9 mouse cellular contexts compared by ENCODE assay signal in genomic region chr15:98511386-98511928, GRCm38 (mm10). TPM values are rescaled to one million over a fixed set of nuclear protein-coding genes. Genes with fewer than 3 reads are reported as not detected.
DNase-seq lines count a peak whose midpoint lies in the region; ATAC-seq and TF ChIP-seq lines count a peak whose summit lies in the region.
"Had no signal": no experiment of that assay in that cellular context is flagged by ENCODE, and none has a peak within 500 bp of the region (broad histone marks: within the 10 kb centered on the region; RNA-seq: fewer than 3 reads in every experiment).

No protein-coding gene starts in this region.

- no peaks in the 10 kb centered on the region for H3K9me3 ChIP-seq in hindbrain, postnatal 0 days (ENCODE audit: low read length)
- no peaks in the 10 kb centered on the region for H3K9me3 ChIP-seq in hindbrain, embryonic 10.5 days
- no peaks in the 10 kb centered on the region for H3K9me3 ChIP-seq in intestine, embryonic 15.5 days
- no peaks in the 10 kb centered on the region for H3K9me3 ChIP-seq in neural tube, embryonic 15.5 days (replicated peaks)

- DNase-seq in hindbrain, postnatal 0 days (ENCODE audit: low spot score) = no peak
- DNase-seq in hindbrain, embryonic 10.5 days (ENCODE audit: low spot score) = no peak
- no peak for DNase-seq in adrenal gland, postnatal 4 days (ENCODE audit: low spot score in 2 of 2)
- DNase-seq in right cerebral cortex, postnatal 25 days = no peak
- DNase-seq in adrenal gland, adult 18-20 months (ENCODE audit: low spot score in 2 of 2) = no peak

- no peak overlapping the region for H3K27ac ChIP-seq in hindbrain, postnatal 0 days
- H3K27ac ChIP-seq in hindbrain, embryonic 10.5 days = no peak overlapping the region
- H3K27ac ChIP-seq in bone marrow macrophage, adult 2 months (ENCODE audit: insufficient read depth, low read depth, low read length) = peak overlapping the region; percentile 97
- H3K27ac ChIP-seq in intestine, embryonic 15.5 days = no peak overlapping the region
- no peak overlapping the region for H3K27ac ChIP-seq in neural tube, embryonic 15.5 days (replicated peaks)

- no peak for TF ChIP-seq CTCF in hindbrain, postnatal 0 days (IDR thresholded peaks at IDR 0.05; ENCODE audit: low read depth)
- no peak for TF ChIP-seq CTCF in bone marrow macrophage, adult 2 months (IDR thresholded peaks at IDR 0.05; ENCODE audit: low read depth, low read length)

- H3K27me3 ChIP-seq in hindbrain, postnatal 0 days (ENCODE audit: insufficient read depth, low read length) = no peaks in the 10 kb centered on the region
- no peaks in the 10 kb centered on the region for H3K27me3 ChIP-seq in hindbrain, embryonic 10.5 days (ENCODE audit: insufficient read depth, poor library complexity, severe bottlenecking)
- no peaks in the 10 kb centered on the region for H3K27me3 ChIP-seq in intestine, embryonic 15.5 days (replicated peaks)
- no peaks in the 10 kb centered on the region for H3K27me3 ChIP-seq in neural tube, embryonic 15.5 days (replicated peaks)

- H3K4me2 ChIP-seq in hindbrain, postnatal 0 days (ENCODE audit: low read depth, low read length) = peak overlapping the region; percentile 56
- H3K4me2 ChIP-seq in intestine, embryonic 15.5 days (replicated peaks) = peak overlapping the region; percentile 61; the same call in 1 of the 2 replicates
- peak overlapping the region; percentile 55; the same call in 1 of the 2 replicates for H3K4me2 ChIP-seq in neural tube, embryonic 15.5 days

- WGBS in hindbrain, postnatal 0 days = 40% methylated on average over 13 of the region's 13 CpGs
- WGBS in hindbrain, embryonic 10.5 days = 59% methylated on average over 13 of the region's 13 CpGs
- WGBS in intestine, embryonic 15.5 days = 68% methylated on average over 13 of the region's 13 CpGs
- 50% methylated on average over 13 of the region's 13 CpGs for WGBS in neural tube, embryonic 15.5 days

- no peak overlapping the region for H3K4me3 ChIP-seq in hindbrain, postnatal 0 days (ENCODE audit: low read length)
- no peak overlapping the region for H3K4me3 ChIP-seq in hindbrain, embryonic 10.5 days
- peak overlapping the region; percentile 46 for H3K4me3 ChIP-seq in bone marrow macrophage, adult 2 months (ENCODE audit: insufficient read depth, low read length)
- H3K4me3 ChIP-seq in intestine, embryonic 15.5 days (replicated peaks) = no peak overlapping the region
- no peak overlapping the region for H3K4me3 ChIP-seq in neural tube, embryonic 15.5 days (replicated peaks)

- H3K4me1 ChIP-seq in hindbrain, postnatal 0 days (ENCODE audit: insufficient read depth, low read length) = no peaks in the 10 kb centered on the region
- peaks cover 24% of the 10 kb centered on the region for H3K4me1 ChIP-seq in hindbrain, embryonic 10.5 days (replicated peaks)
- H3K4me1 ChIP-seq in bone marrow macrophage, adult 2 months (ENCODE audit: control insufficient read depth, insufficient read depth, low read length) = peaks cover 38% of the 10 kb centered on the region
- peaks cover 6% of the 10 kb centered on the region for H3K4me1 ChIP-seq in intestine, embryonic 15.5 days (replicated peaks)
- peaks cover 7% of the 10 kb centered on the region for H3K4me1 ChIP-seq in neural tube, embryonic 15.5 days

- no peak overlapping the region for H3K9ac ChIP-seq in hindbrain, postnatal 0 days (replicated peaks; ENCODE audit: low read length)
- no peak overlapping the region for H3K9ac ChIP-seq in intestine, embryonic 15.5 days
- no peak overlapping the region for H3K9ac ChIP-seq in neural tube, embryonic 15.5 days (replicated peaks)

- no peaks in the 10 kb centered on the region for H3K36me3 ChIP-seq in hindbrain, postnatal 0 days (ENCODE audit: insufficient read depth, low read length)
- H3K36me3 ChIP-seq in hindbrain, embryonic 10.5 days = 0 out of 2 replicates have a peak, but pooled peaks cover 10% of the 10 kb centered on the region
- H3K36me3 ChIP-seq in intestine, embryonic 15.5 days = no peaks in the 10 kb centered on the region
- no peaks in the 10 kb centered on the region for H3K36me3 ChIP-seq in neural tube, embryonic 15.5 days

- no peak for TF ChIP-seq POLR2A in bone marrow macrophage, adult 2 months (IDR thresholded peaks at IDR 0.05; ENCODE audit: borderline replicate concordance, low read depth, low read length)

- ATAC-seq in hindbrain, postnatal 0 days = no peak
- no peak for ATAC-seq in intestine, embryonic 15.5 days
- no peak for ATAC-seq in neural tube, embryonic 15.5 days (ENCODE audit: low FRiP score)

RNA-seq across cellular contexts. Expression of gene Olfr279, which starts 19.3 kb away (rescaled TPM):
- not detected in 2 replicates for total RNA-seq in hindbrain, postnatal 0 days (2014; rRNA removed)
- polyA plus RNA-seq in hindbrain, postnatal 0 days (2015; fragmentation: Nextera tagmentation; extraction: Ambion mirVana) = not detected in 2 replicates
- polyA plus RNA-seq in hindbrain, embryonic 10.5 days (2016; fragmentation: Nextera tagmentation; extraction: Ambion mirVana) = not detected in 2 replicates
- not detected in 2 replicates for polyA plus RNA-seq in bone marrow macrophage, adult 2 months (2012; ENCODE audit: insufficient read depth, insufficient read length, missing spikeins)
- polyA plus RNA-seq in intestine, embryonic 15.5 days (2015; fragmentation: Nextera tagmentation; extraction: Ambion mirVana) = not detected in 2 replicates
- polyA plus RNA-seq in neural tube, embryonic 15.5 days (2015; fragmentation: Nextera tagmentation; extraction: Ambion mirVana) = not detected in 2 replicates
- not detected for total RNA-seq in adrenal gland, postnatal 4 days (2021)
- not detected for total RNA-seq in adrenal gland, adult 18-20 months (2021)

RNA-seq across cellular contexts. Expression of gene Kansl2, which starts 22.6 kb away (rescaled TPM):
- total RNA-seq in hindbrain, postnatal 0 days (2014; rRNA removed) = 53.3 and 69.6 TPM in 2 replicates
- polyA plus RNA-seq in hindbrain, postnatal 0 days (2015; fragmentation: Nextera tagmentation; extraction: Ambion mirVana) = 95.1 and 96.8 TPM in 2 replicates
- 134 and 151 TPM in 2 replicates for polyA plus RNA-seq in hindbrain, embryonic 10.5 days (2016; fragmentation: Nextera tagmentation; extraction: Ambion mirVana)
- polyA plus RNA-seq in bone marrow macrophage, adult 2 months (2012; ENCODE audit: insufficient read depth, insufficient read length, missing spikeins) = 56.6 and 62.4 TPM in 2 replicates
- polyA plus RNA-seq in intestine, embryonic 15.5 days (2015; fragmentation: Nextera tagmentation; extraction: Ambion mirVana) = 81.4 and 86.7 TPM in 2 replicates
- 102 and 104 TPM in 2 replicates for polyA plus RNA-seq in neural tube, embryonic 15.5 days (2015; fragmentation: Nextera tagmentation; extraction: Ambion mirVana)
- 10 to 100 TPM; 85.3 to 94.8 TPM for total RNA-seq in adrenal gland, postnatal 4 days (2021)
- total RNA-seq in adrenal gland, adult 18-20 months (2021) = 10 to 100 TPM; 79.2 to 90.9 TPM

RNA-seq across cellular contexts. Expression of gene Lalba, which starts 28.9 kb away (rescaled TPM):
- total RNA-seq in hindbrain, postnatal 0 days (2014; rRNA removed) = not detected in 2 replicates
- not detected in 2 replicates for polyA plus RNA-seq in hindbrain, postnatal 0 days (2015; fragmentation: Nextera tagmentation; extraction: Ambion mirVana)
- 0.22 and 0.48 TPM in 2 replicates for polyA plus RNA-seq in hindbrain, embryonic 10.5 days (2016; fragmentation: Nextera tagmentation; extraction: Ambion mirVana)
- polyA plus RNA-seq in bone marrow macrophage, adult 2 months (2012; ENCODE audit: insufficient read depth, insufficient read length, missing spikeins) = not detected in 2 replicates
- 0.23 TPM in 1 of 2 replicates, not detected in the other for polyA plus RNA-seq in intestine, embryonic 15.5 days (2015; fragmentation: Nextera tagmentation; extraction: Ambion mirVana)
- not detected in 2 replicates for polyA plus RNA-seq in neural tube, embryonic 15.5 days (2015; fragmentation: Nextera tagmentation; extraction: Ambion mirVana)
- total RNA-seq in adrenal gland, postnatal 4 days (2021) = not detected
- not detected for total RNA-seq in adrenal gland, adult 18-20 months (2021)
- polyA plus RNA-seq: testis, adult 2 months had no signal

RNA-seq across cellular contexts. Expression of gene OR5BS1P, which starts 41.8 kb away (rescaled TPM):
- total RNA-seq in hindbrain, postnatal 0 days (2014; rRNA removed) = not detected in 2 replicates
- polyA plus RNA-seq in hindbrain, postnatal 0 days (2015; fragmentation: Nextera tagmentation; extraction: Ambion mirVana) = not detected in 2 replicates
- not detected in 2 replicates for polyA plus RNA-seq in hindbrain, embryonic 10.5 days (2016; fragmentation: Nextera tagmentation; extraction: Ambion mirVana)
- polyA plus RNA-seq in bone marrow macrophage, adult 2 months (2012; ENCODE audit: insufficient read depth, insufficient read length, missing spikeins) = not detected in 2 replicates
- not detected in 2 replicates for polyA plus RNA-seq in intestine, embryonic 15.5 days (2015; fragmentation: Nextera tagmentation; extraction: Ambion mirVana)
- not detected in 2 replicates for polyA plus RNA-seq in neural tube, embryonic 15.5 days (2015; fragmentation: Nextera tagmentation; extraction: Ambion mirVana)
- not detected for total RNA-seq in adrenal gland, postnatal 4 days (2021)
- not detected for total RNA-seq in adrenal gland, adult 18-20 months (2021)
- polyA plus RNA-seq: testis, adult 2 months had no signal

RNA-seq across cellular contexts. Expression of gene Olfr281, which starts 59.1 kb away (rescaled TPM):
- total RNA-seq in hindbrain, postnatal 0 days (2014; rRNA removed) = not detected in 2 replicates
- polyA plus RNA-seq in hindbrain, postnatal 0 days (2015; fragmentation: Nextera tagmentation; extraction: Ambion mirVana) = not detected in 2 replicates
- polyA plus RNA-seq in hindbrain, embryonic 10.5 days (2016; fragmentation: Nextera tagmentation; extraction: Ambion mirVana) = not detected in 2 replicates
- not detected in 2 replicates for polyA plus RNA-seq in bone marrow macrophage, adult 2 months (2012; ENCODE audit: insufficient read depth, insufficient read length, missing spikeins)
- not detected in 2 replicates for polyA plus RNA-seq in intestine, embryonic 15.5 days (2015; fragmentation: Nextera tagmentation; extraction: Ambion mirVana)
- polyA plus RNA-seq in neural tube, embryonic 15.5 days (2015; fragmentation: Nextera tagmentation; extraction: Ambion mirVana) = not detected in 2 replicates
- not detected for total RNA-seq in adrenal gland, postnatal 4 days (2021)
- total RNA-seq in adrenal gland, adult 18-20 months (2021) = not detected
- polyA plus RNA-seq: testis, adult 2 months had no signal
